Mouse (Mus musculus): ENCODE results near the gene Cdca5.

- TF ChIP-seq CTCF (IDR thresholded peaks at IDR 0.05; ENCODE audit: low read depth, low read length) (no peak), POLR2A (IDR thresholded peaks at IDR 0.05; ENCODE audit: borderline replicate concordance, low read depth, low read length) (no peak)
Observed at GRCm38 (mm10) chr19:6068951-6069350, 15.8 kb upstream of the Cdca5 start.

All from bone marrow macrophage, adult 2 months (primary cell).